Mouse (Mus musculus) testis, adult 2 months (tissue): Measurements from ENCODE around the gene Vcl.

Experiments used
- CTCF ChIP-seq: fragments of 200-500 bp; IDR thresholded peaks from 2 replicates; pipeline ENCODE4 v1.5.1; 2012; ENCODE audit warnings: low read depth, mild to moderate bottlenecking, inconsistent platforms, low read length, moderate library complexity; ENCODE audit not compliant: control insufficient read depth, insufficient read depth, insufficient replicate concordance
- POLR2A ChIP-seq: fragments of 200-500 bp; IDR thresholded peaks from 2 replicates; pipeline ENCODE4 v1.6.1; 2012; ENCODE audit warnings: low read depth, mild to moderate bottlenecking, inconsistent platforms, low read length, moderate library complexity; ENCODE audit not compliant: control insufficient read depth

- TF ChIP-seq POLR2A: no peak
- TF ChIP-seq CTCF: no peak
Measured at GRCm38 (mm10) chr14:20938860-20939259, 9.7 kb downstream of the Vcl start.
